Mouse (Mus musculus) midbrain, postnatal 0 days (tissue): ENCODE data around the gene Sox4. TPM values are rescaled to one million over a fixed set of nuclear protein-coding genes. Genes with fewer than 3 reads are reported as not detected.

ENCODE experiments used
- ATAC-seq: fragments of 200-750 bp; cut with Nextera tagmentation; 2 replicates; pipeline ENCODE4 v1.8.0; 2017; ENCODE audit warnings: moderate number of reproducible peaks, mild to moderate bottlenecking, moderate TSS enrichment, moderate library complexity; ENCODE audit not compliant: low FRiP score
- DNase-seq: peaks from one replicate; pipeline ENCODE4 v3.0.0-alpha.2; 2015; ENCODE audit warnings: low spot score
- H3K27ac ChIP-seq: fragments of 300-500 bp; sonication (generic); 2 replicates; pipeline ENCODE4 v1.5.1; 2014; ENCODE audit warnings: low read depth, mild to moderate bottlenecking, low read length, mixed read lengths
- H3K27me3 ChIP-seq: fragments of 300-500 bp; sonication (generic); 2 replicates; pipeline ENCODE4 v1.6.1; 2014; ENCODE audit warnings: low read length, control low read depth, mixed read lengths; ENCODE audit not compliant: insufficient read depth
- H3K36me3 ChIP-seq: fragments of 300-500 bp; sonication (generic); 2 replicates; pipeline ENCODE4 v1.6.1; 2014; ENCODE audit warnings: low read length, control low read depth, mixed read lengths; ENCODE audit not compliant: insufficient read depth
- H3K4me1 ChIP-seq: fragments of 300-500 bp; sonication (generic); 2 replicates; pipeline ENCODE4 v1.6.1; 2014; ENCODE audit warnings: mild to moderate bottlenecking, control low read depth, antibody characterized with exemption, low read length, mixed read lengths; ENCODE audit not compliant: insufficient read depth
- H3K4me2 ChIP-seq: fragments of 300-500 bp; sonication (generic); 2 replicates; pipeline ENCODE4 v1.6.1; 2014; ENCODE audit warnings: low read depth, mild to moderate bottlenecking, low read length, mixed read lengths; ENCODE audit not compliant: poor library complexity, severe bottlenecking
- H3K4me3 ChIP-seq: fragments of 300-500 bp; sonication (generic); 2 replicates; pipeline ENCODE4 v1.5.1; 2014; ENCODE audit warnings: low read depth, mild to moderate bottlenecking, low read length, moderate library complexity
- H3K9ac ChIP-seq: fragments of 300-500 bp; sonication (generic); replicated peaks from 2 replicates; pipeline ENCODE4 v1.6.1; 2014; ENCODE audit warnings: mild to moderate bottlenecking, low read length, moderate library complexity, mixed read lengths; ENCODE audit not compliant: poor library complexity, severe bottlenecking
- H3K9me3 ChIP-seq: fragments of 300-500 bp; sonication (generic); 2 replicates; pipeline ENCODE4 v1.6.1; 2016; ENCODE audit warnings: low read length, control low read depth
- CTCF ChIP-seq: IDR thresholded peaks from 2 replicates; pipeline ENCODE4 v1.5.1; 2016; ENCODE audit warnings: antibody characterized with exemption, mild to moderate bottlenecking
- WGBS: fragments of 180-500 bp; shearing (Covaris S2); extraction: QIAGEN DNeasy Blood & Tissue Kit; methylation state at CpG from one replicate; pipeline ENCODE4 v1.1.7; 2014; 5-methylcytosine and 5-hydroxymethylcytosine counted together
- polyA plus RNA-seq: library from polyadenylated mRNA; unstranded; fragments of >200 nt; fragmentation: Nextera tagmentation; extraction: Ambion mirVana; gene quantifications from 2 replicates; pipeline ENCODE4 v1.2.1, GENCODE M21; 2015
- total RNA-seq: library from RNA; depleted of rRNA; stranded (reverse); fragments of >200 nt; gene quantifications from 2 replicates; pipeline ENCODE4 v1.2.3, GENCODE M21; 2014

Gene Sox4
- total and polyA plus RNA-seq, 2 experiments from 2014 or later = 135 to 169 TPM

- DNase-seq = no peak
- Histone ChIP-seq H3K4me3 (no peak overlapping the region), H3K9me3 (no peaks in the 10 kb centered on the region), H3K4me1 (0 out of 2 replicates have a peak, but pooled peaks cover 3% of the 10 kb centered on the region), H3K27ac (no peak overlapping the region), H3K9ac (no peak overlapping the region), H3K4me2 (no peak overlapping the region), H3K36me3 (no peaks in the 10 kb centered on the region), H3K27me3 (no peaks in the 10 kb centered on the region)
- no peak for TF ChIP-seq CTCF
- 31% methylated on average over 3 of the region's 3 CpGs for WGBS
- no peak for ATAC-seq
These were observed 23.6 kb downstream of the Sox4 start for GRCm38 (mm10) chr13:28929936-28930335.

DNA sequence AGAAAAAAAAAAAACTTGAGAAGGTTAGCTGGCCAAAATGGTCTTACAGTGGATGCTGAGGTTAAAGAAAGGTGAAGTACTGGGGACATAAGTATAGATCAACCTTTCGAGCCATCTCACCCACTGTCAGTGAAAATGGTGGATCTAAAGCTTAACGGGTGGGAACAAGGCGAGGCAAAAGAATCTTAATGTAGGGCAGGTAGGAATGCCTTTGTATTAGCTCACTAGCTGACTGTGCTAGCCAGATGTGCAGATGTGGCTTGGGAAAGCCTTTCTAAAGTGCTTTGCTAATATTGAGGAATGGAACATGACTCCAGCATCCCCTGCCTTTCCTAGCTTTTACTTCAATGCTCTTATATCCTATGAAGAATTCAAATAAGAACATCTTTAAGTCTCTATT is 30.4 kb downstream of the Sox4 start:
- no peak overlapping the region for H3K4me3 ChIP-seq
- H3K9ac ChIP-seq = no peak overlapping the region
- no peak overlapping the region for H3K4me2 ChIP-seq
- no peak for TF ChIP-seq CTCF
- H3K4me1 ChIP-seq = no peaks in the 10 kb centered on the region
- no peak for DNase-seq
- 96% methylated on average over 3 of the region's 3 CpGs for WGBS
- no peaks in the 10 kb centered on the region for H3K9me3 ChIP-seq
- H3K27ac ChIP-seq = no peak overlapping the region
- no peaks in the 10 kb centered on the region for H3K36me3 ChIP-seq
- H3K27me3 ChIP-seq = no peaks in the 10 kb centered on the region
- no peak for ATAC-seq

DNA sequence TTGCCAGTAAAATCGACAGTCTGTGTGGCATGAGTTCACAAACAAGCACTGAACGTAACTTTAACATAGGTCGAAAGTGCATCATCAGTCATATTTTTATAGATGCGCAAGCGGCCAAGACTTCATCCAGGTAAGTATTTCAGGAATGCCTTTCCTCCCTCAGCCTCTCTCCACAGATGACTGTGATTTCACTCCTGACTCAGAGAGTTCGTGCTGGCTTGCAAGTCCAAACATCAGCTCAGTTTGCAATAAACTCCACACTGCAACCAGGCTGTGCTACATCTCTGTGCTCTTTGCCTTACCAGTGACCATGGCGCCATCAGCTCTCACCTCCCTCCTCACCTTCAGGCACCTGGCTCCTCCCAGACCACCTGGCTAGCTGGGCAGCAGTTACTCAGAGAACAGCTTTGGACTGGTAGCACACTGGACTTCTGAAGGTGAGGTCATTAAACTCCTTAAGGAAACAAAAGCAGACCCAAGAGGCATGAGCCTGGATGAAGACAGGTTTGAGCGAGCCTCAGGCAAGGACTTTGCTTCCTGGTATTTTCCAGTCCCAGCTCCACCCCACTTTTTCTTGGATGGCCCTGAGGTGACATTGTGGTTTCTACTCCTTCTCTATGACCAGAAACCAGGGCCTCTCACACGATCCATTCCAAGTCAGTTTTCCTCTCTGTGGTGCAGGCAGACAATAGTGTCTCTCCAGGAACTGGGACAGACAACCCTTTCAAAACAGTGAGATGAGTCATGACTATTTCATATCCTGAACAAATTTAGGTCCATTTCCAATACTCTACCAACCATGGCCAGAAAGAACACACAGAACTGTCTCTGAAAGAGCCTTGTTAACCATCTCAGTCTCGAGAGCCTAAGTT is 35.9 kb downstream of the Sox4 start:
- Histone ChIP-seq H3K36me3 (no peaks in the 10 kb centered on the region), H3K4me2 (no peak overlapping the region), H3K27ac (no peak overlapping the region), H3K4me1 (no peaks in the 10 kb centered on the region), H3K4me3 (no peak overlapping the region), H3K27me3 (no peaks in the 10 kb centered on the region), H3K9ac (no peak overlapping the region), H3K9me3 (no peaks in the 10 kb centered on the region)
- no peak for TF ChIP-seq CTCF
- 93% methylated on average over 10 of the region's 10 CpGs for WGBS
- ATAC-seq = no peak
- no peak for DNase-seq

- 84% methylated on average over 6 of the region's 6 CpGs for WGBS
- no peak for DNase-seq
- TF ChIP-seq CTCF = no peak
These were observed 39.9 kb downstream of the Sox4 start for GRCm38 (mm10) chr13:28913656-28914055.

DNA sequence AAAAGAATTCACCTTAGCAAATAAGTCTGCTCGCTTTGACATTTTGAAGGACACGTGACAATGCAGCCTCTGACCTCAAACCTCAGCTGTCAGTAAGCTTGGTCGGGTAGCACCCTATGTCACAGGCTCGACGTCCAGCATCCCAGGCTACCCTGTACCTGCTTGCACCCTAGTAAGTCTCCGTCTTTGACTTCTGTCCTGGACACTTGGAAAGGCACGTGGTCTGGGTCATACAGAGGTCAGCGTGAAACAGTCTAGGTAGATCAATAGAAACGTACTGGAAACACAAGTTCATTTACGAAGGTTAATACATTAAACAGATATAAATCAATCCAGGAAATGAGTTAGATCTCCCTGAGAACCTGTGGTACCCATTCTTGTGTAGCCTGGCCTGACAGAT is 46.5 kb downstream of the Sox4 start:
- no peak overlapping the region for H3K27ac ChIP-seq
- H3K27me3 ChIP-seq = no peaks in the 10 kb centered on the region
- no peak overlapping the region for H3K9ac ChIP-seq
- ATAC-seq (no peak), DNase-seq (no peak)
- H3K4me2 ChIP-seq = no peak overlapping the region
- no peaks in the 10 kb centered on the region for H3K4me1 ChIP-seq
- no peak overlapping the region for H3K4me3 ChIP-seq
- no peak for TF ChIP-seq CTCF
- WGBS = 91% methylated on average over 10 of the region's 10 CpGs
- H3K36me3 ChIP-seq = no peaks in the 10 kb centered on the region
- H3K9me3 ChIP-seq = no peaks in the 10 kb centered on the region

More at GRCm38 (mm10) chr13:28913656-28914055, 39.9 kb downstream of the Sox4 start:
- no peaks in the 10 kb centered on the region for H3K9me3 ChIP-seq
- no peak overlapping the region for H3K4me3 ChIP-seq
- H3K36me3 ChIP-seq = no peaks in the 10 kb centered on the region
- H3K4me1 ChIP-seq = no peaks in the 10 kb centered on the region
- no peaks in the 10 kb centered on the region for H3K27me3 ChIP-seq
- no peak overlapping the region for H3K9ac ChIP-seq
- H3K27ac ChIP-seq = no peak overlapping the region
- no peak overlapping the region for H3K4me2 ChIP-seq
- no peak for ATAC-seq
